Mouse (Mus musculus): ENCODE data around the gene Gpatch3. TPM values are rescaled to one million over a fixed set of nuclear protein-coding genes. Genes with fewer than 3 reads are reported as not detected.

Gpatch3 gene
- polyA plus RNA-seq, 1 experiment from 2014 or later = 3.8 TPM

DNA sequence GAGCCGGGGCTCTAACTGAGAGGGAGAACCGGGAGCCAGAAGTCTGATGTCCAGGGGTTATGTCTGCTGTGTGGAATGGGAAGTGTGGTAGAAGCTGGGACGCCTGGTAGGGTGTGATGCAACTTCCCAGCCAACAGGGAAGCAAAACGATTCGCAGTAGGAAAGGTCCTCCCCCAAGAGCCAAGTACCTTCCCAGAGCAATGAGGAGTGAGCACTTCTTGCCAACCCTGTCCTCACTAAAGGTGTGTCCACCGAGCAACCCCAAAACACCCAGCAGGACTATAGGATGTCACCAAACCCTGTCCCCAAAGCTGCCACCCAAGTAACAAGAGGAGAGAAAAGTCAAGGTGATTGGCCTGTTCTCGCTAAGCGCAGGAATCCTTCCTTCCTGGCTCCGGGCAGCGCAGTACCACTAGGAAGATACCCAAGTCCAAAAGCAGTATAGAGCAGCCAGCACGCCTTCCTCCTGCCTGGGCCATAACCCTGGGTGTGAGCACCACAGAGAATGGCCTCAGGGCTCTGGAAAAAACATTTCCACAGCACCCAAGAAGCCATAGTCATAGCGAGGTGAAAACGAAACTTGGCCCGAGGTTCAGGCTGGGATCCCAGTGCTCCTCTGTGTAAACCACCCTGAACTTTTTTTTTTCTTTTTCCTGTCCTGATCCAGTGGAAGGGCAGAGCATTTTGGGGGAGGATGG is 56.7 kb downstream of the Gpatch3 start:
- Histone ChIP-seq H3K9me3 (ENCODE audit: control insufficient read depth, low read length) (no peaks in the 10 kb centered on the region), H3K36me3 (ENCODE audit: control insufficient read depth, insufficient read depth, low read length) (peaks cover 2% of the 10 kb centered on the region; the same call in 1 of the 2 replicates), H3K4me3 (ENCODE audit: low read depth, low read length) (no peak overlapping the region), H3K9ac (ENCODE audit: low read length) (no peak overlapping the region), H3K4me2 (replicated peaks; ENCODE audit: low read depth) (peak overlapping the region; percentile 94; the same call in 1 of the 2 replicates), H3K4me1 (replicated peaks; ENCODE audit: control insufficient read depth, insufficient read depth) (0 out of 2 replicates have a peak, but pooled peaks cover 3% of the 10 kb centered on the region), H3K27me3 (ENCODE audit: control insufficient read depth, insufficient read depth, low read length) (no peaks in the 10 kb centered on the region), H3K27ac (replicated peaks) (no peak overlapping the region)
- DNase-seq (ENCODE audit: low spot score) = no peak
- no peak for ATAC-seq (ENCODE audit: low FRiP score, low TSS enrichment)
- no peak for TF ChIP-seq EP300 (optimal IDR thresholded peaks at IDR 0.05)
- whole genome bisulfite sequencing = 66% methylated on average over 14 of the region's 14 CpGs

DNA sequence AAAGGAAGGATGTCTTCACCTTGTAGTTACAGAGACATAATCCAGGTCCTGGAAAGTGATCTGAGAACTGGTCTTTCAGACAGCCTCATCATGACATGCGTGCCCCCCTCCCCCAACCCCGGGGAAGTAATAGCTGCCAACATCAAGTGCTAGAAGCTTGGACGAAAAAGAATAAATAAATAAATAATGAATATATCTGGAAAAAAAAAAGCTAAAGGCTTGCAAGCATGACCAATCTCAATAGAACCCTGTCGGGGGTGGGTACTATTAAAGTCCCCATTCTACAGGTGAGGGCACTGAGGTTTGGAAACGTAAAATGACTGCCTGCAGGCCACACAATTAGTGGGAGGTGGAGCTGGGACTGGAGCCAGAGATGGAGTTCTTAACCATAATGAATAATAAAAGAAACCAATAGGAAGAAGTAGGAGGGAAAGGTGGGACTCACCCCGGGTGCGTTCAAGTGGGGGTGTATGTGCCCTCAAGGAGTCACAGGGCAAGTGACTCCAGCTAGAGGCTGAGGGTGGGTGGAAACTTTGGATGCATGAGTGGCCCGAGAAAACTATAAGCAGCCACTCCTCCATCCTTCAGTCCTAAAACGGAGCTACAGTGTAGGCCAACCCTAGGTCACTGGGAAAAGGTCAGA is 57.3 kb downstream of the Gpatch3 start:
- no peak for TF ChIP-seq CTCF (IDR thresholded peaks at IDR 0.05; ENCODE audit: low read depth)
- TF ChIP-seq EP300 (optimal IDR thresholded peaks at IDR 0.05) = no peak
- ATAC-seq (ENCODE audit: low FRiP score, low TSS enrichment) (no peak), DNase-seq (ENCODE audit: low spot score) (no peak)
- Histone ChIP-seq H3K4me1 (replicated peaks; ENCODE audit: control insufficient read depth, insufficient read depth) (0 out of 2 replicates have a peak, but pooled peaks cover 3% of the 10 kb centered on the region), H3K9me3 (ENCODE audit: control insufficient read depth, low read length) (no peaks in the 10 kb centered on the region), H3K27ac (replicated peaks) (peak overlapping the region; percentile 82), H3K4me2 (replicated peaks; ENCODE audit: low read depth) (peak overlapping the region; percentile 94), H3K36me3 (ENCODE audit: control insufficient read depth, insufficient read depth, low read length) (no peaks in the 10 kb centered on the region), H3K9ac (ENCODE audit: low read length) (peak overlapping the region; percentile 91), H3K27me3 (ENCODE audit: control insufficient read depth, insufficient read depth, low read length) (no peaks in the 10 kb centered on the region), H3K4me3 (ENCODE audit: low read depth, low read length) (peak overlapping the region; percentile 70)
- 38% methylated on average over 9 of the region's 9 CpGs for WGBS

DNA sequence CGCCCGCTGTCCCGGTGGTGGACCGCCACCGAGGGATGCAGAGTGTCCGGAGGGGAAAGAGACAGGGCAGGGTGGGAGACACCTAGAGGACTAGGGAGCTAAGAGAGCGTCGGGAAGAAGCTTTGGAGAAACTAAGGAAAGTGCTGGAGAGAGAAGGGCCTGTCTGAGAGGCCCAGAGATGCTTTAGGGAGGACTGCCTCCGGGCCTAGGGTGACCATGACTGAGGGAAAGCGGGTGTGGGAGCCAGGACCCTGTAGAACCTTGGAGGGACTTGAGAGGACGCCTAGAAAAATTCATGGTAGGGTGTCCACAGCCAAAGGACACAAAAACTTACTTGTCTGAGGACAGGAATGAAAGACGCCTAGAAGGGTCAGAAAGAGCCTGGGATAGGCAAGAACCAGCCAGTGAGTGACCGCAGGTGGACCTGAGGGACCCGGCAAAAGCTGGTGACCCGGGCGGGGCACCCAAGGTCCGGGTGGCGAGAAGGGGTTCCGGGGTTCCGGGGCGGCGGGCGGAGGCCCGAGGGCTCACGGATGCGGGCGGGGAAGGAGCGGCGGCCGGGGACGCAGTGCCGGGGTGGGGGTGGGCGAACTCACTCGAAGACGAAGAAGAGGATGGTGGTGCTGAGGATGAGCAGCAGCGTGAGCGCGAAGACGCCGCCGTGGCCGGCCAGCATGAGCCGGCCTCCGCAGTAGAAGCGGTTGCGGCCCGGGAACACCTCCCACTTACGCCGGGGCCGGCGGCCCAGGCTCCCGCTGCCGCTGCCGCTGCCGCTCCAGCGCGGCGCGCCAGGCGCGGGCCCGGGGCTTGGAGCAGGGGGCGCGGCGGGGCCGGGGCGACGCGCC is 58.2 kb downstream of the Gpatch3 start:
- Histone ChIP-seq H3K27ac (replicated peaks) (peak overlapping the region; percentile 82), H3K9ac (ENCODE audit: low read length) (peak overlapping the region; percentile 91), H3K27me3 (ENCODE audit: control insufficient read depth, insufficient read depth, low read length) (no peaks in the 10 kb centered on the region), H3K4me3 (ENCODE audit: low read depth, low read length) (peak overlapping the region; percentile 70), H3K4me1 (replicated peaks; ENCODE audit: control insufficient read depth, insufficient read depth) (0 out of 2 replicates have a peak, but pooled peaks cover 3% of the 10 kb centered on the region), H3K4me2 (replicated peaks; ENCODE audit: low read depth) (peak overlapping the region; percentile 94), H3K9me3 (ENCODE audit: control insufficient read depth, low read length) (no peaks in the 10 kb centered on the region), H3K36me3 (ENCODE audit: control insufficient read depth, insufficient read depth, low read length) (no peaks in the 10 kb centered on the region)
- DNase-seq (ENCODE audit: low spot score) (no peak), ATAC-seq (ENCODE audit: low FRiP score, low TSS enrichment) (peak; percentile 46)
- 3% methylated on average over 52 of the region's 69 CpGs for WGBS
- no peak for TF ChIP-seq EP300 (optimal IDR thresholded peaks at IDR 0.05)
- no peak for TF ChIP-seq CTCF (IDR thresholded peaks at IDR 0.05; ENCODE audit: low read depth)

DNA sequence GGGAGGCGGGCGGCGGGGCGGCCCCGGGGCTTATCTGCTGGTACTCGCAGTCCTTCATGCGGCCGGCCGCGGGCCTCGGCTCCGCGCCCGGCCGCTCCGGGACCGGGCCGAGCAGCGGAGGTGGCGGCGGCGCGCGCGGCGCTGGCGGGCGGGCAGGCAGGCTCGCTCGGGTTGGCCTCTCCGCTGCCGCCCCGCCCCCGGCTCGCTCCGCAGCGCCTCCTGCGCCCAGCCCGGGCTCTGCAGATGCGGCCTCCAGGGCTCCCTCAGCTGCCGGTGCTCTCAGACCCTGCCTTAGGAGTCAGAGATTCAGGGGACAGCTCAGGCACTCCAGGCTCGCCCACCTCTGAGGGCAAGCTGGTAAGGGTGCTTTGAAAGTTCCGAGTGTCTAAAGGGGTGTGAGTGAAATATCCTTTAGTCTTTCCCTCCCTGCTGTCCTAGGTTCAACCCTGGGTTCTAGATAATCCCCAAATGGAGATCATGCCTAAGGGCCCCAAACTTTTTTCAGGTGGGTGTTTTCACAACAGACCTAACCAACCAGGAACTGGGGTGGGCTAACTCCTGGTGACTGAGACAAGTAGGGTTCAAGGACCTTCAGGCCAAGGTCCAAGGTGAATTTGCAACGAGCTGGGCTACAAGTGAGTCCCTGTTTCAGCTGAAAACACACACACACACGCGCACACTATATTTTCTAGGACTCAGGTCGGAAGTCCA is 58.9 kb downstream of the Gpatch3 start:
- peak overlapping the region; percentile 82 for H3K27ac ChIP-seq (replicated peaks)
- ATAC-seq (ENCODE audit: low FRiP score, low TSS enrichment) = peak; percentile 88
- no peaks in the 10 kb centered on the region for H3K9me3 ChIP-seq (ENCODE audit: control insufficient read depth, low read length)
- H3K27me3 ChIP-seq (ENCODE audit: control insufficient read depth, insufficient read depth, low read length) = no peaks in the 10 kb centered on the region
- no peaks in the 10 kb centered on the region for H3K36me3 ChIP-seq (ENCODE audit: control insufficient read depth, insufficient read depth, low read length)
- H3K4me1 ChIP-seq (replicated peaks; ENCODE audit: control insufficient read depth, insufficient read depth) = 0 out of 2 replicates have a peak, but pooled peaks cover 3% of the 10 kb centered on the region
- H3K4me2 ChIP-seq (replicated peaks; ENCODE audit: low read depth) = peak overlapping the region; percentile 94
- peak; percentile 92 for DNase-seq (ENCODE audit: low spot score)
- H3K4me3 ChIP-seq (ENCODE audit: low read depth, low read length) = peak overlapping the region; percentile 70
- TF ChIP-seq EP300 (optimal IDR thresholded peaks at IDR 0.05) (no peak), CTCF (IDR thresholded peaks at IDR 0.05; ENCODE audit: low read depth) (peak; percentile 79)
- 15% methylated on average over 22 of the region's 47 CpGs for WGBS
- peak overlapping the region; percentile 91 for H3K9ac ChIP-seq (ENCODE audit: low read length)

Small RNA genes within 50 kb of the gene (microRNA-seq; reads per million reads assigned to microRNA genes)
- not detected for gene Gm23158

Other genes with a start within 250 kb of the Gpatch3 start
- 6.2 and 7.7 TPM in 2 replicates for gene Wdtc1, start 221.3 kb upstream of the Gpatch3 start, polyA plus RNA-seq (2015; fragmentation: Nextera tagmentation; extraction: Ambion mirVana)
- 6.0 and 7.1 TPM in 2 replicates for gene Slc9a1, start 205.0 kb upstream of the Gpatch3 start, polyA plus RNA-seq (2015; fragmentation: Nextera tagmentation; extraction: Ambion mirVana)
- gene Tent5b, start 94.6 kb upstream of the Gpatch3 start, polyA plus RNA-seq (2015; fragmentation: Nextera tagmentation; extraction: Ambion mirVana) = 34.0 and 35.3 TPM in 2 replicates
- gene Trnp1, start 76.2 kb upstream of the Gpatch3 start, polyA plus RNA-seq (2015; fragmentation: Nextera tagmentation; extraction: Ambion mirVana) = 4.0 and 4.4 TPM in 2 replicates
- gene Kdf1, start 55.8 kb upstream of the Gpatch3 start, polyA plus RNA-seq (2015; fragmentation: Nextera tagmentation; extraction: Ambion mirVana) = 29.2 and 34.2 TPM in 2 replicates
- gene Nudc, start 28.7 kb upstream of the Gpatch3 start, polyA plus RNA-seq (2015; fragmentation: Nextera tagmentation; extraction: Ambion mirVana) = 122 and 125 TPM in 2 replicates
- gene Nr0b2, start 21.4 kb upstream of the Gpatch3 start, polyA plus RNA-seq (2015; fragmentation: Nextera tagmentation; extraction: Ambion mirVana) = 4.7 and 5.2 TPM in 2 replicates
- 13.9 and 14.8 TPM in 2 replicates for gene Gpn2, start 9.6 kb downstream of the Gpatch3 start, polyA plus RNA-seq (2015; fragmentation: Nextera tagmentation; extraction: Ambion mirVana)
- 355 and 371 TPM in 2 replicates for gene Sfn, start 27.4 kb downstream of the Gpatch3 start, polyA plus RNA-seq (2015; fragmentation: Nextera tagmentation; extraction: Ambion mirVana)
- 1.6 and 3.6 TPM in 2 replicates for gene Zdhhc18, start 75.4 kb downstream of the Gpatch3 start, polyA plus RNA-seq (2015; fragmentation: Nextera tagmentation; extraction: Ambion mirVana)
- gene Pigv, start 97.9 kb downstream of the Gpatch3 start, polyA plus RNA-seq (2015; fragmentation: Nextera tagmentation; extraction: Ambion mirVana) = 11.5 and 13.0 TPM in 2 replicates
- 8.7 and 9.7 TPM in 2 replicates for gene Arid1a, start 182.0 kb downstream of the Gpatch3 start, polyA plus RNA-seq (2015; fragmentation: Nextera tagmentation; extraction: Ambion mirVana)

Data from stomach, postnatal 0 days (tissue).